Mouse (Mus musculus) natural killer cell, adult 2 months (primary cell): Measurements from ENCODE around the gene Xrra1.
A peak's percentile ranks its signal among the peaks of the same experiment; 100 is the strongest.
"Not testable (repeated sequence)": the region's sequence is repeated elsewhere in the genome, so short reads cannot be mapped to it uniquely, and the experiment has no call there.

Experiments used
- DNase-seq, 2 experiments: peaks; one replicate each; pipeline ENCODE4 v3.0.0; 2022; ENCODE audit warnings: low spot score in 2 of 2

Gene Xrra1

GRCm38 (mm10) chr7:99858813-99859585 lies at the start of gene Xrra1:
Gene Xrra1, plus strand, starts transcription at chr7:99859116.
- peak; percentile 93 to 94 for DNase-seq

DNA sequence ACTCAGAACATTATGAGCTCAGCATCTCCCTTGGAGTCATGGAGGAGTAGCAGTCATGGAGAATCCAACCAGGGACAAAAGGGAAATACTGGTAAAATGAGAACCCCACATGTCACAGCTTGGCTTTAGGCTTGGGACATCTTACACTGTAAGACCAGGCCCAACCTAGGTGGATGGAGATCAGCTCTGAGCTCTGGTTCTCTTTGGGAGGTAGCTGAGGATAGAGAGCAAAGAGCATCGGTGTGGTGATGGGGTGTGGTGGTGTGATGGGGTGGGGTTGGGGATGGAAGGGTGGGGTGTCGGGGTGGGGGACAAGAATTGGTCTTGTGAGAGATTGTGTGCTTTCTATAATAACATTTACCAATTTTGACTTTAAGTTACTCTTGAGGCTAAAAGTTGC lies 48.1 kb upstream of the Xrra1 start:
- DNase-seq, result no peak

DNA sequence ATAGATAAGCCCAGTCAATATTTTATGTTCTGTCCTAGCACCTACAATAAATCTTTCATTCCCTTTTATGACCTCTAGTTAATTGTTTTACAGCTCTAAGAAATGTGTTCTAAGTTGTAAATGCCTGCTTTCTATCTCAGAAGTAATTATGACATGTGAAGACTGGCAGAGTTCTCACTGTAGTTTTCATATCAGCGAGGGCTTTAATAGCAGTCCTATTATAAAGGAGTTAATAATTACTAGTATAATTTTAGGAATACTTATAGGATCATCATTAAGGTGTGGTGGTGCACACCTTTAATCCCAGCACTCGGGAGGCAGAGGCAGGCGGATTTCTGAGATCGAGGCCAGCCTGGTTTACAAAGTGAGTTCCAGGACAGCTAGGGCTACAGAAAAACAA lies 47.3 kb upstream of the Xrra1 start:
- no peak for DNase-seq

DNA sequence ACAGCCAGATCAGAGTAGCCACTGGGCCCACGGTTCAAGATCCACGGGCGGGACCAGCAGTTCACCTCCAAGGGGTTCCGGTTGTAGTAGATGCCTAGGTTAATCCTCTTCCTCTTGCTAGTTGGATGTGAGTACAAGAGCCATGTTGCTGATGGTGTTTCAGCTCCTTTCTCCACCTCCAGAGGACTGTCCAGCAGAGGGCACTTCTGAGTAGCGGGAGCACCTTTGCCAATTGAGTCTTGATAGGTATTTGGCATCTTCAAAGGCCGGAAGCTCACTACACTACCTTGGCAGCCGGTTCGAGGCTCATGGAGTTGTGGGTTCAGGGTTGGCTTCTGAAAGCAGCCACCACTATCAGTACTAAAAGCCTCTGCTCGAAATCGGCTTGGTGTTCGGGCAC lies 45.5 kb upstream of the Xrra1 start:
- DNase-seq, result peak in 1 of 2 experiments; percentile 42

DNA sequence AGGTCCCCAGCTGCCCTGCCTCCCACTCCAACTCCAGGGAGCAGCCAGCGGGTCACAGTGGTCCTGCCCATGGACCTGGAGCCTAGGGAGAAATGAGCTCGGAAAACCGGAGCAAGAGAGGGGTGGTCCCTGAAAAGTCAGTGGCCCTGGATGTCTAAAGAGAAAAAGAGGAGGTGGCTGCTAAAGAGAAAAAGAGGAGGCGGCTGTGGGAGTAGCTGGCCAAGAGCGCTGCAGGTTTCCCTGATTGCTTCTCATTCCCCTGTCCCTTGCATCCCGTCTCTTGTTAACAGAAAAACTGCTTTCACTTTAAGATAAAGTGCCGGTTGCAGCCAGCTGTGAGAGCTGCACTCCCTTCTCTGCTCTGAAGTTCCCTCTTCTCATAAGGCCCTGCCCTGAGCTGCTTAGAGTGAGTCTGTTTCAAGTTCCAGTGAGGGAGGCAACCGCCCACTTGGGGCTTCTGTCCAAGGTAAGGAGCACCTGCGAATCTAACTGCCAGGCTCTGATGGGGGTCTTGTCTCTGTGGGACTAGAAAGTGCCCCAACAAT lies 40.7 kb upstream of the Xrra1 start:
- DNase-seq, result not testable (repeated sequence)

- DNase-seq, result no peak
Observed at GRCm38 (mm10) chr7:99821953-99822352, 37.0 kb upstream of the Xrra1 start.

DNA sequence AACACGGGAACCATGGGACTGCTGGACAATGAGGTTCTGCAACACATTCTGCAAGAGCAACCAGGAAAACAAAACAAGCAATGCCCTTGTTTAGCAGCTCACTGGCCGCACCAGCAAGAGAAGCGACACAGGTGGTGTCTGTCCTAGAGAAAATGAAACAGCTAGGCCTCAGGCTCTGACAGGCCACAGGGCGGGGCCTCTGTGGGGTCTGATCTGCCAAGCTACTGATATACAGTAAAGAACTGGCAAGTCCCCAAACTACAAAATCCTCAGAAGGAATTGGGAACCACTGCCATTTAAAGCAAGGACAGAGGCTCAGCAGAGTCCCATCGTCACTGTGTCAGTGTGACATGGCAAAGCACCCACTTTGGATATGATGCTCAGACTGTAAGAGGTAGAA lies 36.5 kb upstream of the Xrra1 start:
- no peak for DNase-seq

GRCm38 (mm10) chr7:99823045-99823663 lies 35.8 kb upstream of the Xrra1 start:
- DNase-seq, result no peak

GRCm38 (mm10) chr7:99824649-99825483 lies 34.0 kb upstream of the Xrra1 start:
- no peak for DNase-seq

DNA sequence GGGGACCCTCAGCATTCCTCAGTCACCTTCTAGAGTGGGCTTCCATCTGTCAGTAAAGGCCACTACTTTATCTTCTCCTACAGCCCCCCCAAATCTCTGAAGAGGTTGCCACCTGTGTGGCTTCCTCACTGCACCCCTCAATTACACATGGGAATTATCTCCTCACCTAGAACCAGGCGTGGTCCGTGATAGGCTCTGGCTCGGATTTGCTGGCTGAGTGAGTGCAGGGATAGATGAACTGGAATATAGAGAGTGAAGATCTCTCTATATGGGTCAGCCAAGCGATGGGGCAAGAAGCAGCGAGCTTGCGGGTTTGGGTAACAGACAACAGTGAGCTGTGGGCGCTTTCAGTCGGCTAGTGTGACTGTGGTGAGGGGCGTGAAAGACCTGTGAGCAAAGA lies 33.4 kb upstream of the Xrra1 start:
- no peak for DNase-seq

GRCm38 (mm10) chr7:99826096-99826495 lies 32.8 kb upstream of the Xrra1 start:
- no peak for DNase-seq

DNA sequence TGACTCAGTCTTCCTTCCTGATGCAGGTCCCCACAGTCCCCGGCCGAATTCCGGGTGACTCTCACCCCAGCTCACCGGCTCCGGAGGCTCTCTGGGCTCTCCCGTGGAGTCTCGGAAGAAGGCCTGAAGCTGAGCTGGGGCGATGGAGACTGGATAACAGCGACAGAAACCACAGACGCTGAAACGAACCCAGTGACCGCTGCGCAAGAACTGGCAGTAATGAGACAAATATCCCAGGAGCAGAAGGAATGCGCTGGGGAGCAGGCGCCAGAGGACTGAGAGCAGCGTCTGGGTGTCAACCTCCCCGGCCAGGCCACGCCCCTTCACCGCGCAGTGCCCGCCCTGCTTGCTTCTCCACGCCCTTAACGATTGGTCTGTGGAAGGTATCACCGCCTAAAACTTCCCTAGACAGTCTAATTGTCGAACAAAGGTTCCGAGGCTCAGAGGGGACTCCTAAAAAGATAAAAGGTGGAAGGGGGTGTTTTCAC lies 30.8 kb upstream of the Xrra1 start, which contains the start of gene Neu3:
Neu3 (minus strand) TSS at position 335 of the 488 bp plus-strand sequence.
- peak; percentile 80 to 88 for DNase-seq

DNA sequence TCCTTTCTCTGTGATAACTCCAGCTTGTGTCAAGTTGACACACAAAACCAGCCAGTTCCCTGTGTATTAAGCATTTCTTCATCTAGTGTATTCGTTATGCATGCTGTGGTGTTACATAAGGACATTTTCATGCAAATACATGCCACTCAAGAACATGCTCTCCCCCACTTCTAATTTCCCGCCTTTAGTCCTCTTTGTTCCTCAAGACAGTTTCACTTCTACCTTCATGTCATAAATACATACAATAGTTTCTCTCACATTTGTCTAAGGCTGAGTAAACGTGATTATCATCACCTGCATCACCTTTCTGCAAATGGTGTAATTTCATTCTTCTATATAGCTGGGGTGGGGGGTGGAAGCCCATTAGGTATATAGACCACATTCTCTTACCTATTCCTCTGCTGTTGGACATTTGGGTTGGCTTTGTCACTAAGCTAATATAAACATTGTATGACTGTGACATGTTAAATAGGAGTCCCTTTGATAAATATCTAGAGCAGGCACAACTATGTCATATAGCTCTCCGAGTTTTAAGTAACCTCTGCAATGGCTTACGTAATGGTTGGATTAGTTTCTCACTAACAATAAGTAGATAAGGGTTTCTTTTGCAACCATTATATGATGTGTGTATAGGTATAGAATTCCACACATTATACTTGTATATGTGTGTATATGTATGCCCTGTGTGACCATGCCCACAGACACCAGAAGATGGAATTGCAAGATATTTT lies 25.6 kb upstream of the Xrra1 start:
- no peak for DNase-seq

- DNase-seq, result no peak
Observed at GRCm38 (mm10) chr7:99833846-99834222, 25.1 kb upstream of the Xrra1 start.

DNA sequence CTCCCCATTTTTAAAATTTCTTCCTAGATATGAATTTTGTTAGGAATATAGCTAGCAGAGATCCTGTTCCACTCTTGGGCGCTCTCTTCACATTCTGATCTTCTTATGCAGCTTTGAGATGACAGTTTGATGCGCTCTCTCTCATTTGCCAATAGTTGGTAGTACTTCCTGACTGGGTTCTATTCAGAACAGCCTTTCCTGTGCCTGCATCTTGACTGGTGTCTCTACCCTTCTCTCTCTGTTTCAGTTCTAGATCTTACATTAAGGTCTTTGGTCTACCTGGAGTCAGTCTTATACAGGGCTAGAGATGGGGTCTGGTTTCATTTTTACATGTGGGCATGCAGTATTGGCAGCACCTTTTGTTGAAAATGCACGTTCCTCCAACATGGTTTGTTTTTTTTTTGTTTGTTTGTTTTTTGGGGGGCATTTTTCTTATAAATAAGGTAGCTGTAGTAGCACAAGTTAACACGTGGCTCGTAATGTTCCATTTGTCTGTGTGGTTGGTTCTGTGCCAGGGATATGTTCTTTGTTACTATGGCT lies 24.5 kb upstream of the Xrra1 start:
- no peak for DNase-seq

DNA sequence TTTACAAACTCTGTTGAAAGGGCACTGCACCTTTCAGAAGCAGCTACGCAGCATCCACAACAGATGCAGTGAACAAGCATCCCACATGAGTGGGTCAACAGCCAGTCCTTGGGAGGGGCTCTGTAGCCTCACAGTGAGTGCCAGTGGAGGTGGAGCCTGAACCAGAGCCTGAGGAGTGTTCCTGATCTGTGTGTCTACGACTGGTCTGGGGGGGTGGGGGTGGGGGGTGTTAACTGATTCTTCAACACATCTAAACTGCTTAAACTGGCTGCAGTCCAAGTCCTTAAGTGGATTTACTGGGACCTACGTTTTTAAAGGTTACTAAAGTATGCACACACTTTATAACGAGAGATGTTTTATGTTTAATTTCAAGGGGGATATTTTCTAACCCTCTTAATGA lies 22.1 kb upstream of the Xrra1 start:
- DNase-seq, result no peak

- DNase-seq, result no peak
Observed at GRCm38 (mm10) chr7:99837358-99838071, 21.4 kb upstream of the Xrra1 start.

DNA sequence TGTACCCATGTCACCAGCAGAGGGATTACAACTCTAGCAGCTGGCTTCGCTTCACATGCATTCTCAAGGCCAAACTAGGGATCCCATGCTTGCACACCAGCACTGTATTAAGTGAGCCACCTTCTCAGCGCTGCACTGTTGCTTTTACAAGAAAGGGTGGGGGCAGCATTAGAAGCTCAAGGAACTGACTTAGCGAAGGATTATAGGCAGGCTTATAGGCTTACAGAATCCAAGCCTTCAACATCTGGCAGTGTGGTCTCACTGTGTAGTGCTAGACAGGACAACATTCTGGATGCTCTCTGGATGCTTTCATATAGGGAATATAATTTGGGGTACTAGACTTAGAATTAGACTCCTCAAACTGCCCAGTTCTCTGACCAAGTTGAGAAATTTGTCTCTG lies 20.7 kb upstream of the Xrra1 start:
- no peak for DNase-seq

DNA sequence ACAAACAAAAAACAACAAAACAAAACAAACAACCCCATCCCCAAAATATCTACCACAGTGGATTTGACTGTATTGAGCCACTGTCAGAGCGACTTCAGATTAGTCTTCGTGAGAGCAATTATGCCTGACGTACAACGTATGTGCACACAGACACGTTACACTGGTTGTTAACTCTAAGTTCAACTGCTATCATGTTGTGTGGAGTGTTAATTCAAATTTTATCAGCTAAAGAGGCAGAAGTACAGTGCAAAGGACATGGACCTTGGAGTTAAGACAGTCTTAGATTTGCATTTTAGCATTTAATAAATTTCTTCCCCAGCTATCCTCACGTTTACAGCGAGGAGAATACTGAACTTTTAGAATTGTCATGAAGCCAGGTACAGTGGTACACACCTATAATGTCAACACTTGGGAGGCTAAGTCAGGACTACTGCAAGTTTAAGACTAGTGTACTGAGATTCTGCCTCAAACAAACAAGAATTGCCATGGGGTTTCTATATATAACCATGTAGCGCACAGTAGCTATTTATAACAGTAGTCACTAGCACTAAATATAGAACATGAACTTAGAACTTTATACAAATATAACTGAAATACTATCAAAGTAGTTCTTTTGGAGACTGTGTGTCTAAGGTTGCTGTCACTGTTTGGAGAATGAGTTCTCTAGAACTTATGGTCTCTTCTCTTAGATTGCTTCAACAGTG lies 13.2 kb upstream of the Xrra1 start:
- no peak for DNase-seq

GRCm38 (mm10) chr7:99850534-99850933 lies 8.4 kb upstream of the Xrra1 start:
- DNase-seq, result no peak
